Mouse (Mus musculus) embryonic fibroblast, embryonic 13.5 days (primary cell): ENCODE measurements at regions not wholly inside any gene's neighbourhood (a gene's known extent, or its start where the extent isn't known, plus 50 kb on each side); places are given as distances from the start of the nearest gene placed in this dataset.

Experiments
- H3K27ac ChIP-seq: 2 replicates; pipeline ENCODE4 v1.5.1; 2012; ENCODE audit warnings: low read length, control low read depth, inconsistent platforms; ENCODE audit not compliant: insufficient read depth
- H3K4me1 ChIP-seq: 2 replicates; pipeline ENCODE4 v1.6.1; 2011; ENCODE audit warnings: low read length; ENCODE audit not compliant: control insufficient read depth, insufficient read depth
- H3K4me3 ChIP-seq: 2 replicates; pipeline ENCODE4 v1.5.1; 2011; ENCODE audit warnings: mild to moderate bottlenecking, control low read depth, low read length; ENCODE audit not compliant: insufficient read depth
- CTCF ChIP-seq: IDR thresholded peaks from 2 replicates; pipeline ENCODE4 v1.5.1; 2011; ENCODE audit warnings: mild to moderate bottlenecking, control low read depth, low read length, moderate library complexity, borderline replicate concordance; ENCODE audit not compliant: insufficient read depth
- POLR2A ChIP-seq: IDR thresholded peaks from 2 replicates; pipeline ENCODE4 v1.6.1; 2011; ENCODE audit warnings: low read depth, mild to moderate bottlenecking, control low read depth, low read length, moderate library complexity

- Histone ChIP-seq H3K4me3 (no peak overlapping the region), H3K27ac (no peak overlapping the region), H3K4me1 (no peaks in the 10 kb centered on the region)
- no peak for TF ChIP-seq POLR2A
These were observed 87.2 kb upstream of the Hes1 start for GRCm38 (mm10) chr16:29977011-29977410.

- no peak overlapping the region for H3K27ac ChIP-seq
- TF ChIP-seq POLR2A (no peak), CTCF (no peak)
- no peak overlapping the region for H3K4me3 ChIP-seq
- H3K4me1 ChIP-seq, result no peaks in the 10 kb centered on the region
These were observed 86.5 kb upstream of the Hes1 start for GRCm38 (mm10) chr16:29977711-29978110.

DNA sequence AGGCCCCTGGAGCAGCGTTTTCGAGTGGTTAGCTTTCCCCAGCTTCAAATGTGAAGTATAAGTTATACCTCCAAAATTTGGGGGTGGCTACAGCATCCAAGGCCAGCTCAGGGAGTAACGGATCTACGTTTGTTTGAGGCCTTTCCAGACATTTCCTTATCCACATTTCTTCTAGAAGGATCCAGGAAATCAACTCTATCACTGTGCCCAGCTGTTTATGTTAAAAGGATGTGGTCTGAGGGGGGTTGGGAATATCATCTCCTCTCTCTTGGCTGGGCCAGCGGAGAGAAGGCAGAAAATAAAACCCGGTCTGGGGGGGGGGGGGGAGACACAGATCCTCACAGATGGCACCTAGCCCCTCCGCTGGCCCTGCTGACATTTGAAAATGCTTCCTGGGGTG lies 85.1 kb upstream of the Hes1 start:
- TF ChIP-seq POLR2A (no peak), CTCF (no peak)
- H3K4me1 ChIP-seq, result no peaks in the 10 kb centered on the region
- H3K27ac ChIP-seq, result no peak overlapping the region

DNA sequence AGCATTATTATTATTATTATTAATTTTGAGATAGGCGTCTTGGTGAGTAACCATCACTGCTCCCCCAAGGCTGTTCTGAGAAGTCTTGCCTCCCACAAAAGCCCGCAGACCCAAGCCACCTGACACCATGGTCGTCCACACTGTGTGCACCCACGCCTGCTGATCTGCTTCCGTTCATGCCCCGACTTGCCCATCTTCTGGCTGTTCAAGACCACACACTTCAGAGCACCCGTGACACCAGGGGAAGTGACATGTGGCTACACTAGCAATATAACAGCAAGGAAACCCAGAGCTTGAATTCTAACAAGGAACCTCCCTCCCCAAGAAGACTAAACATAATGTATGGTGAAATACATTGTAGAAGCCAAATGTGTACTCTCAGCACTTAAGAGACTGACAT lies 82.6 kb upstream of the Hes1 start:
- TF ChIP-seq CTCF, result no peak
- TF ChIP-seq POLR2A, result no peak
- H3K4me1 ChIP-seq, result no peaks in the 10 kb centered on the region
- no peak overlapping the region for H3K27ac ChIP-seq
- no peak overlapping the region for H3K4me3 ChIP-seq

More for the DNA sequence above, 85.1 kb upstream of the Hes1 start:
- no peak overlapping the region for H3K4me3 ChIP-seq

DNA sequence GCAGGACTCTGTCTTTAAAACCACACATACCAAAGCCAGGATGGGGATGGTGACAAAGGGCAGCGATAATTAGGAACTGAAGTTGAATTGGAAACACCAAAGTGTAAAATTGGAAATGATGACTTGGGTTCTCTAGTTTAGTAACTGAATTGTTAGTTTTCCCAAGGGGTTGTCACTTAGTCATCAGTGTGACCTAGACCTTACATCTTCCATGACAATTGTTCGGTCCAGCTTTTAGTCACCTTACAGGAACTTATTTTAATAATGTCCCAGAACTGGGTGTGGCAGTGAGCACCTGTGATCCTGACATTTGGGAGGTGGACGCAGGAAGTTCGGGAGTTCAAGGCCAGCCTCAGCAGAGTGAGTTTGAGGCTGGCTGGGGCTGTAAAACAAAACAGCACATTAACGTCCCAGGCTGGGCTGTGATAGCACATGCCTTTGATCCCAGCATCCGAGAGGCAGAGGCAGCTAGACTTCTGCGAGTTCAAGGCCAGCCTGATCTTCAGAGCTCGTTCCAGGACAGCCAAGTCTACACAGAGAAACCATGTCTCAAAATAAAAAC lies 81.9 kb upstream of the Hes1 start:
- Histone ChIP-seq H3K4me3 (no peak overlapping the region), H3K4me1 (no peaks in the 10 kb centered on the region), H3K27ac (no peak overlapping the region)
- TF ChIP-seq CTCF, result no peak
- TF ChIP-seq POLR2A, result no peak

- no peak overlapping the region for H3K4me3 ChIP-seq
- no peaks in the 10 kb centered on the region for H3K4me1 ChIP-seq
- TF ChIP-seq CTCF (no peak), POLR2A (no peak)
- H3K27ac ChIP-seq, result no peak overlapping the region
These were observed 81.0 kb upstream of the Hes1 start for GRCm38 (mm10) chr16:29983161-29983560.

GRCm38 (mm10) chr16:29985126-29985931 lies 78.9 kb upstream of the Hes1 start:
- TF ChIP-seq POLR2A (no peak), CTCF (no peak)
- H3K27ac ChIP-seq, result no peak overlapping the region

GRCm38 (mm10) chr16:29987595-29987994 lies 76.6 kb upstream of the Hes1 start:
- TF ChIP-seq CTCF, result no peak
- TF ChIP-seq POLR2A, result no peak
- Histone ChIP-seq H3K27ac (no peak overlapping the region), H3K4me3 (no peak overlapping the region), H3K4me1 (no peaks in the 10 kb centered on the region)

More at GRCm38 (mm10) chr16:29985126-29985931, 78.9 kb upstream of the Hes1 start:
- H3K4me1 ChIP-seq, result no peaks in the 10 kb centered on the region
- H3K4me3 ChIP-seq, result no peak overlapping the region

- no peak for TF ChIP-seq POLR2A
- TF ChIP-seq CTCF, result no peak
- H3K4me3 ChIP-seq, result no peak overlapping the region
- no peaks in the 10 kb centered on the region for H3K4me1 ChIP-seq
- H3K27ac ChIP-seq, result no peak overlapping the region
These were observed 76.2 kb upstream of the Hes1 start for GRCm38 (mm10) chr16:29987999-29988398.

GRCm38 (mm10) chr16:29989308-29989707 lies 74.9 kb upstream of the Hes1 start:
- Histone ChIP-seq H3K4me1 (no peaks in the 10 kb centered on the region), H3K4me3 (no peak overlapping the region), H3K27ac (no peak overlapping the region)
- no peak for TF ChIP-seq POLR2A
- no peak for TF ChIP-seq CTCF

DNA sequence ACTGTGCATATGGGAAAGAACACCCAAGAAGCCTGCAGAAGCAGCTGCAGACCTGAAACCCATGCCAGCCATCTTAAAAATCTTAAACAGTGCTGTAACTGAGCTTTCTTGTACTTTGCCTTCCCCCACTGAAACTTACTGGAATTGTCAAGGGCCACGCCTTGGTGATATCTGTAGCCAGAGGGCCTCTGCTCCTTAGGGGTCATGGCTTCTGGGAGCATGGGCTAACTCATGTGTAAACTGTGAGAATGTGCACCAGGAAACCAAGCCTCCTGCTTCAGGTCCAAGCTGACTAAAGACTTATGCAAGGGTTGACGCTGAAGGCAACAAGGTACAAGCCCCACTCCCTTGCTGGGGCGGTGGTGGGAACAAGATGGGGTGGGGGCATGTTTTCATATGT lies 73.8 kb upstream of the Hes1 start:
- H3K4me1 ChIP-seq, result no peaks in the 10 kb centered on the region
- no peak for TF ChIP-seq POLR2A
- TF ChIP-seq CTCF, result no peak
- no peak overlapping the region for H3K4me3 ChIP-seq
- H3K27ac ChIP-seq, result no peak overlapping the region
